Mouse (Mus musculus) liver, postnatal 0 days (tissue): ENCODE measurements at regions not wholly inside any gene's neighbourhood (a gene's known extent, or its start where the extent isn't known, plus 50 kb on each side); places are given as distances from the start of the nearest gene placed in this dataset.

Experiments
- ATAC-seq: fragments of 200-750 bp; cut with Nextera tagmentation; 2 replicates; pipeline ENCODE4 v1.8.0; 2017; ENCODE audit warnings: mild to moderate bottlenecking, moderate library complexity
- DNase-seq: peaks from one replicate; pipeline ENCODE4 v3.0.0-alpha.2; 2016
- H3K27ac ChIP-seq: fragments of 300-500 bp; sonication (generic); 2 replicates; pipeline ENCODE4 v1.5.1; 2014; ENCODE audit warnings: antibody characterized with exemption, moderate library complexity, mild to moderate bottlenecking, low read depth
- H3K27me3 ChIP-seq: fragments of 300-500 bp; sonication (generic); 2 replicates; pipeline ENCODE4 v1.6.1; 2014; ENCODE audit warnings: low read length, control low read depth, mixed read lengths; ENCODE audit not compliant: insufficient read depth
- H3K36me3 ChIP-seq: fragments of 300-500 bp; sonication (generic); replicated peaks from 2 replicates; pipeline ENCODE4 v1.6.1; 2014; ENCODE audit warnings: mild to moderate bottlenecking, control low read depth, low read length, moderate library complexity, mixed read lengths; ENCODE audit not compliant: insufficient read depth
- H3K4me1 ChIP-seq: fragments of 300-500 bp; sonication (generic); 2 replicates; pipeline ENCODE4 v1.6.1; 2014; ENCODE audit warnings: antibody characterized with exemption, mild to moderate bottlenecking, control low read depth; ENCODE audit not compliant: insufficient read depth
- H3K4me2 ChIP-seq: fragments of 300-500 bp; sonication (generic); 2 replicates; pipeline ENCODE4 v1.6.1; 2014; ENCODE audit warnings: low read depth, mild to moderate bottlenecking, low read length, moderate library complexity, mixed read lengths
- H3K4me3 ChIP-seq: fragments of 300-500 bp; sonication (generic); 2 replicates; pipeline ENCODE4 v1.5.1; 2014; ENCODE audit warnings: low read depth, low read length
- H3K9ac ChIP-seq: fragments of 300-500 bp; sonication (generic); replicated peaks from 2 replicates; pipeline ENCODE4 v1.6.1; 2014; ENCODE audit warnings: mild to moderate bottlenecking, moderate library complexity
- H3K9me3 ChIP-seq: fragments of 300-500 bp; sonication (generic); 2 replicates; pipeline ENCODE4 v1.6.1; 2016; ENCODE audit warnings: mild to moderate bottlenecking, control low read depth, low read length, mixed read lengths
- CTCF ChIP-seq: sonication (generic); IDR thresholded peaks from 2 replicates; pipeline ENCODE4 v1.5.1; 2016; ENCODE audit warnings: antibody characterized with exemption, low read depth
- EP300 ChIP-seq: IDR thresholded peaks from 2 replicates; pipeline ENCODE4 v1.6.1; 2016; ENCODE audit warnings: antibody characterized with exemption, low read depth, mild to moderate bottlenecking
- WGBS: fragments of 180-500 bp; shearing (Covaris S2); extraction: QIAGEN DNeasy Blood & Tissue Kit; methylation state at CpG from one replicate; pipeline ENCODE4 v1.1.7; 2014; ENCODE audit not compliant: insufficient replicate concordance; 5-methylcytosine and 5-hydroxymethylcytosine counted together

GRCm38 (mm10) chr13:111994862-111995490 is 186.2 kb upstream of the Map3k1 start:
- TF ChIP-seq CTCF (no peak), EP300 (no peak)
- Histone ChIP-seq H3K27me3 (no peaks in the 10 kb centered on the region), H3K4me1 (peaks cover 8% of the 10 kb centered on the region), H3K9ac (no peak overlapping the region), H3K4me3 (no peak overlapping the region), H3K27ac (no peak overlapping the region), H3K4me2 (no peak overlapping the region), H3K36me3 (no peaks in the 10 kb centered on the region), H3K9me3 (no peaks in the 10 kb centered on the region)
- DNase-seq: no peak
- WGBS: 72% methylated on average over 5 of the region's 5 CpGs
- no peak for ATAC-seq

GRCm38 (mm10) chr13:111995716-111996115 is 186.9 kb upstream of the Map3k1 start:
- Histone ChIP-seq H3K9ac (no peak overlapping the region), H3K27ac (no peak overlapping the region), H3K4me3 (no peak overlapping the region), H3K36me3 (no peaks in the 10 kb centered on the region), H3K4me2 (no peak overlapping the region), H3K4me1 (peaks cover 12% of the 10 kb centered on the region), H3K27me3 (no peaks in the 10 kb centered on the region), H3K9me3 (no peaks in the 10 kb centered on the region)
- 76% methylated on average over 6 of the region's 6 CpGs for WGBS
- ATAC-seq (no peak), DNase-seq (no peak)
- TF ChIP-seq EP300: no peak

GRCm38 (mm10) chr13:111996910-111997309 is 188.1 kb upstream of the Map3k1 start:
- no peaks in the 10 kb centered on the region for H3K36me3 ChIP-seq
- no peak for ATAC-seq
- no peak for DNase-seq
- no peak overlapping the region for H3K4me2 ChIP-seq
- H3K9me3 ChIP-seq: no peaks in the 10 kb centered on the region
- H3K4me3 ChIP-seq: no peak overlapping the region
- no peak overlapping the region for H3K27ac ChIP-seq
- H3K9ac ChIP-seq: no peak overlapping the region
- 75% methylated on average over 11 of the region's 11 CpGs for WGBS
- H3K4me1 ChIP-seq: peaks cover 22% of the 10 kb centered on the region
- no peak for TF ChIP-seq EP300
- no peak for TF ChIP-seq CTCF
- H3K27me3 ChIP-seq: no peaks in the 10 kb centered on the region

- WGBS: 86% methylated on average over 11 of the region's 11 CpGs
- ATAC-seq (no peak), DNase-seq (no peak)
- no peaks in the 10 kb centered on the region for H3K27me3 ChIP-seq
- no peaks in the 10 kb centered on the region for H3K9me3 ChIP-seq
- TF ChIP-seq EP300 (no peak), CTCF (no peak)
- H3K36me3 ChIP-seq: no peaks in the 10 kb centered on the region
- H3K9ac ChIP-seq: no peak overlapping the region
- no peak overlapping the region for H3K4me2 ChIP-seq
- H3K4me3 ChIP-seq: no peak overlapping the region
- H3K27ac ChIP-seq: no peak overlapping the region
- peaks cover 30% of the 10 kb centered on the region for H3K4me1 ChIP-seq
Measured at GRCm38 (mm10) chr13:111997980-111998945, 189.5 kb upstream of the Map3k1 start.

- Histone ChIP-seq H3K4me3 (no peak overlapping the region), H3K27me3 (no peaks in the 10 kb centered on the region), H3K27ac (peak overlapping the region; percentile 81), H3K9ac (no peak overlapping the region), H3K4me1 (peaks cover 35% of the 10 kb centered on the region), H3K4me2 (no peak overlapping the region), H3K36me3 (no peaks in the 10 kb centered on the region), H3K9me3 (no peaks in the 10 kb centered on the region)
- ATAC-seq (no peak), DNase-seq (no peak)
- 80% methylated on average over 6 of the region's 6 CpGs for WGBS
- TF ChIP-seq EP300: no peak
- no peak for TF ChIP-seq CTCF
Measured at GRCm38 (mm10) chr13:111999647-112000292, 191.0 kb upstream of the Map3k1 start.

GRCm38 (mm10) chr13:112000293-112000665 is 191.5 kb upstream of the Map3k1 start:
- WGBS: 47% methylated on average over 6 of the region's 6 CpGs

More at GRCm38 (mm10) chr13:112000293-112000665, 191.5 kb upstream of the Map3k1 start:
- no peak overlapping the region for H3K4me3 ChIP-seq
- DNase-seq (no peak), ATAC-seq (no peak)
- H3K9ac ChIP-seq: no peak overlapping the region
- no peaks in the 10 kb centered on the region for H3K9me3 ChIP-seq
- no peaks in the 10 kb centered on the region for H3K27me3 ChIP-seq
- H3K4me1 ChIP-seq: peaks cover 36% of the 10 kb centered on the region
- TF ChIP-seq EP300: no peak
- 0 out of 2 replicates have a peak, but pooled peaks have one; percentile 6 for TF ChIP-seq CTCF
- H3K36me3 ChIP-seq: no peaks in the 10 kb centered on the region
- no peak overlapping the region for H3K4me2 ChIP-seq
- peak overlapping the region; percentile 81 for H3K27ac ChIP-seq
